Mouse (Mus musculus) midbrain, embryonic 11.5 days (tissue): Measurements from ENCODE around the gene Fam124a. TPM values are rescaled to one million over a fixed set of nuclear protein-coding genes. Genes with fewer than 3 reads are reported as not detected.

Experiments
- ATAC-seq: fragments of 200-750 bp; cut with Nextera tagmentation; 2 replicates; pipeline ENCODE4 v1.8.0; 2017; ENCODE audit warnings: moderate TSS enrichment, moderate library complexity; ENCODE audit not compliant: low FRiP score
- DNase-seq: peaks from one replicate; pipeline ENCODE4 v3.0.0; 2015; ENCODE audit warnings: low spot score; ENCODE audit errors: missing footprints
- H3K27ac ChIP-seq: fragments of 300-500 bp; sonication (generic); 2 replicates; pipeline ENCODE4 v1.5.1; 2014; ENCODE audit warnings: low read depth, low read length
- H3K27me3 ChIP-seq: fragments of 300-500 bp; sonication (generic); 2 replicates; pipeline ENCODE4 v1.6.1; 2014; ENCODE audit warnings: mild to moderate bottlenecking, low read length, moderate library complexity, mixed read lengths; ENCODE audit not compliant: control insufficient read depth, insufficient read depth
- H3K36me3 ChIP-seq: fragments of 300-500 bp; sonication (generic); 2 replicates; pipeline ENCODE4 v1.6.1; 2014; ENCODE audit warnings: mild to moderate bottlenecking, low read length, moderate library complexity, mixed read lengths; ENCODE audit not compliant: control insufficient read depth, insufficient read depth
- H3K4me1 ChIP-seq: fragments of 300-500 bp; sonication (generic); 2 replicates; pipeline ENCODE4 v1.6.1; 2014; ENCODE audit warnings: low read length; ENCODE audit not compliant: control insufficient read depth, insufficient read depth
- H3K4me2 ChIP-seq: fragments of 300-500 bp; sonication (generic); 2 replicates; pipeline ENCODE4 v1.6.1; 2014; ENCODE audit warnings: mild to moderate bottlenecking, moderate library complexity
- H3K4me3 ChIP-seq: fragments of 300-500 bp; sonication (generic); 2 replicates; pipeline ENCODE4 v1.5.1; 2014; ENCODE audit warnings: low read depth, low read length
- H3K9ac ChIP-seq: fragments of 300-500 bp; sonication (generic); 2 replicates; pipeline ENCODE4 v1.6.1; 2014; ENCODE audit warnings: low read length
- H3K9me3 ChIP-seq: fragments of 300-500 bp; sonication (generic); 2 replicates; pipeline ENCODE4 v1.6.1; 2016; ENCODE audit warnings: low read length; ENCODE audit not compliant: control insufficient read depth
- WGBS: fragments of 180-500 bp; shearing (Covaris S2); extraction: QIAGEN DNeasy Blood & Tissue Kit; methylation state at CpG from one replicate; pipeline ENCODE4 v1.1.7; 2014; 5-methylcytosine and 5-hydroxymethylcytosine counted together
- polyA plus RNA-seq: library from polyadenylated mRNA; unstranded; fragments of >200 nt; fragmentation: Nextera tagmentation; extraction: Ambion mirVana; gene quantifications from 2 replicates; pipeline ENCODE4 v1.2.1, GENCODE M21; 2014

The Fam124a gene
- polyA plus RNA-seq, 1 experiment from 2014 or later, result 2.6 TPM

DNA sequence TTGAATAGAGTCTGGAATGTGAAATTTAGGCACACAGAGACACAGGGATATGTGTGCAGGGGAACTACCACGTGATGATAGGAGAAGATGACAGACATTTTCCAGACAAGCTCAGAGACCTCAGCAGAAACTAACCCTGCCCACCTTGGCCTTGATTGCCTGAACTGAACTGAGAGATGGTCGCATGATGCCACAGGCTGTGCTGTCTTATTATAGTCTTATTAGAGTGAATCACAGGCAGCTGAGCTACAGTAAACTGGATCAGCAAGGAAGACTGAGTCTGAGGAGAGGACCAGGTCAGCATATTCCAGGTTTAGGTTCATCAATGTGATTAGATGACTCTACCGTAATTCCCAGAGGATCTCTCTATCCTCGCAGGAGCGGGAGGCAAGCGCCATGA is 9.2 kb upstream of the Fam124a start:
- H3K36me3 ChIP-seq, result no peaks in the 10 kb centered on the region
- WGBS, result 87% methylated on average over 6 of the region's 6 CpGs
- H3K4me3 ChIP-seq, result no peak overlapping the region
- ATAC-seq, result no peak
- no peaks in the 10 kb centered on the region for H3K27me3 ChIP-seq
- no peak overlapping the region for H3K27ac ChIP-seq
- H3K4me2 ChIP-seq, result no peak overlapping the region
- no peak overlapping the region for H3K9ac ChIP-seq
- no peaks in the 10 kb centered on the region for H3K9me3 ChIP-seq
- peaks cover 7% of the 10 kb centered on the region for H3K4me1 ChIP-seq
- peak; percentile 54 for DNase-seq

DNA sequence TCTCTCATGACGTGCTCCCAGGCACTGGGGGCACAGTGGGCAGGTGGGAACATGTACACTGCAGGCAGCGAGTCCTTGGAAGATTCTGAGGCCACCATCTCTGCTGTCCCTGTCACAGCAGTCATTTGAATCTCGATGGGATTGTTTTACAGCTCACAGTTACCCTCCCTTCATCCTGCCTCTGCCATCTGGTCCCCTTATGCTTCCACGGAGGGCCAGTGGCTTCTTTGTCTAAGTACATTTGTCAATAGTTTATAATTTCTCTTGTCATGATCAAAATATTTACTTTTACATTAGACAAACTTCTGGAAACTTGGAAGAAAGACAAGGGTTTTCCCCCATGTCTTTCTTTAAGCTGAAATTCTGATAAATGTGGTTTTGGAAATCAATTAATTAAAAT is 8.8 kb upstream of the Fam124a start:
- no peak overlapping the region for H3K4me3 ChIP-seq
- H3K4me1 ChIP-seq, result peaks cover 7% of the 10 kb centered on the region
- no peak overlapping the region for H3K9ac ChIP-seq
- DNase-seq (peak; percentile 47), ATAC-seq (no peak)
- no peaks in the 10 kb centered on the region for H3K9me3 ChIP-seq
- no peak overlapping the region for H3K27ac ChIP-seq
- 59% methylated on average over 4 of the region's 4 CpGs for WGBS
- no peak overlapping the region for H3K4me2 ChIP-seq
- H3K27me3 ChIP-seq, result no peaks in the 10 kb centered on the region
- no peaks in the 10 kb centered on the region for H3K36me3 ChIP-seq

DNA sequence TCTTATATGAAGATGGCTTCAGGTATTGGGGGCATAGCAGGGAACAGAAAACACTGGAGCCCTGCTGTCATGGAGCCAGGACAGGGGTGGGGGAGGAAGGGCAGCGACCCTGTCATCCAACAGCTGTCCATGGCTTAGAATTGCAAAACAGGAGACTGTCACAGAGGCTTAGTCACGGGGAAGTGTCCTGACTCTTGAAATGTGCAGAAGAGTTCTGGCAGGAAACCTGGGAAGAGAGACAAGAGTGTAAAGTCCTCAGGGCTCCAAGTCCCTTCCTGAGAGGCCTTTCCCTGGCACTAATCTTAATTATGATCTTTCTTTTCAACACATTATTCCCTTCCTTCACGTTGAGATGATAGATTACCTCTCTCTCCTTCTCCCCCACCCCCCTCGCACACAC is 5.4 kb upstream of the Fam124a start:
- no peak for DNase-seq
- H3K9me3 ChIP-seq, result no peaks in the 10 kb centered on the region

DNA sequence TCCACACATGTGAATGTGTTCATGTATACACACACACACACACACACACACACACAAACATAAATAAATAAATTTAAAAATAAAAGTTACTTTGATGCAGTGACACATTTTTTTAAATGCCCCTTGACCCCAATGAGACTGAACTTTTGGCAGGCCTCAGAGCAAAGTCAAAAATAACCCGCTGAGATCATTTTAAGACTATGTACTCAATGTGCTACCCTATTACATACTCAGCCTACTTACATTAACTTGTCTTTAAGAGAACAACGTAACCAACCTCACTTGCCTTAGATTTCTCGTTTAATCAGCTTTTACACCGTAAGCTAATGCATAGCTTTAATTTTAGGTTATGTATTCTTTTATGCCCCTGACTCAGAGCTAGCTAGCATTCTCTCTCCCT is 2.8 kb upstream of the Fam124a start:
- DNase-seq, result peak; percentile 51
- Histone ChIP-seq H3K9ac (no peak overlapping the region), H3K27me3 (peaks cover 13% of the 10 kb centered on the region; the same call in 1 of the 2 replicates), H3K27ac (no peak overlapping the region), H3K4me2 (no peak overlapping the region), H3K4me3 (no peak overlapping the region), H3K36me3 (no peaks in the 10 kb centered on the region), H3K4me1 (peaks cover 7% of the 10 kb centered on the region), H3K9me3 (no peaks in the 10 kb centered on the region)
- ATAC-seq, result no peak
- 95% methylated on average over 4 of the region's 4 CpGs for WGBS

More for the DNA sequence above, 5.4 kb upstream of the Fam124a start:
- H3K4me3 ChIP-seq, result no peak overlapping the region
- WGBS, result 43% methylated on average over 4 of the region's 4 CpGs
- no peak for ATAC-seq
- H3K4me2 ChIP-seq, result no peak overlapping the region
- peaks cover 7% of the 10 kb centered on the region for H3K4me1 ChIP-seq
- peaks cover 9% of the 10 kb centered on the region; the same call in 1 of the 2 replicates for H3K27me3 ChIP-seq
- no peaks in the 10 kb centered on the region for H3K36me3 ChIP-seq
- H3K27ac ChIP-seq, result no peak overlapping the region
- no peak overlapping the region for H3K9ac ChIP-seq

GRCm38 (mm10) chr14:62553786-62554185 is 1.8 kb upstream of the Fam124a start:
- no peak overlapping the region for H3K4me2 ChIP-seq
- H3K4me1 ChIP-seq, result peaks cover 7% of the 10 kb centered on the region
- DNase-seq (peak; percentile 49), ATAC-seq (no peak)
- H3K4me3 ChIP-seq, result no peak overlapping the region
- H3K36me3 ChIP-seq, result no peaks in the 10 kb centered on the region
- H3K9me3 ChIP-seq, result no peaks in the 10 kb centered on the region
- no peak overlapping the region for H3K27ac ChIP-seq
- H3K9ac ChIP-seq, result no peak overlapping the region
- peaks cover 13% of the 10 kb centered on the region; the same call in 1 of the 2 replicates for H3K27me3 ChIP-seq
- WGBS, result 84% methylated on average over 5 of the region's 5 CpGs

GRCm38 (mm10) chr14:62555840-62556810 is 588 bp downstream of the Fam124a start:
- Histone ChIP-seq H3K27ac (no peak overlapping the region), H3K27me3 (peaks cover 13% of the 10 kb centered on the region; the same call in 1 of the 2 replicates), H3K9me3 (no peaks in the 10 kb centered on the region), H3K9ac (peak overlapping the region; percentile 72), H3K4me3 (peak overlapping the region; percentile 61), H3K4me2 (peak overlapping the region; percentile 94), H3K36me3 (no peaks in the 10 kb centered on the region), H3K4me1 (no peaks in the 10 kb centered on the region)
- peak; percentile 78; the same call in 1 of the 2 replicates for ATAC-seq
- DNase-seq, result peak; percentile 94
- WGBS, result 11% methylated on average over 38 of the region's 38 CpGs

DNA sequence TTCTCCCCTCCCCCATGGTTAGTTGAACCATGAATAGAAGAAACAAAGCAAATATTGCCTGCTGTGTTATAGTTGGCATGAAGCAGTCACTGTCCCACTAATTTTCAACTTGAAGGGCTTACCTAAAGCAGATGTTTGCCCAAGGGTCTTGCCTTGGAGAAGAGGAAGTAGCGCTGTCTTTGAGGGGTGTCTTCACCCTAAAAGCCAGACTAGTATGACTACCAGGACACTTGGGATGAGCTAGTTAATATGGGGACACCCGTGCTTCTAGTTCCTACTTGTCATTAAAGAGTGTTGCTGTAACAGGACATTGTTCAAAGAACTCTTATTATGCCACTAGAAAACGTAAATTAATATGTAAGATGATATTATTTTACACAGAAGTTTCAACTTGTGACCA is 1.6 kb downstream of the Fam124a start:
- Histone ChIP-seq H3K9ac (no peak overlapping the region), H3K4me3 (no peak overlapping the region), H3K27me3 (peaks cover 13% of the 10 kb centered on the region; the same call in 1 of the 2 replicates), H3K36me3 (no peaks in the 10 kb centered on the region), H3K27ac (no peak overlapping the region), H3K4me2 (no peak overlapping the region), H3K9me3 (no peaks in the 10 kb centered on the region), H3K4me1 (peaks cover 2% of the 10 kb centered on the region; the same call in 1 of the 2 replicates)
- ATAC-seq (no peak), DNase-seq (peak; percentile 69)
- WGBS, result 86% methylated on average over 3 of the region's 3 CpGs

DNA sequence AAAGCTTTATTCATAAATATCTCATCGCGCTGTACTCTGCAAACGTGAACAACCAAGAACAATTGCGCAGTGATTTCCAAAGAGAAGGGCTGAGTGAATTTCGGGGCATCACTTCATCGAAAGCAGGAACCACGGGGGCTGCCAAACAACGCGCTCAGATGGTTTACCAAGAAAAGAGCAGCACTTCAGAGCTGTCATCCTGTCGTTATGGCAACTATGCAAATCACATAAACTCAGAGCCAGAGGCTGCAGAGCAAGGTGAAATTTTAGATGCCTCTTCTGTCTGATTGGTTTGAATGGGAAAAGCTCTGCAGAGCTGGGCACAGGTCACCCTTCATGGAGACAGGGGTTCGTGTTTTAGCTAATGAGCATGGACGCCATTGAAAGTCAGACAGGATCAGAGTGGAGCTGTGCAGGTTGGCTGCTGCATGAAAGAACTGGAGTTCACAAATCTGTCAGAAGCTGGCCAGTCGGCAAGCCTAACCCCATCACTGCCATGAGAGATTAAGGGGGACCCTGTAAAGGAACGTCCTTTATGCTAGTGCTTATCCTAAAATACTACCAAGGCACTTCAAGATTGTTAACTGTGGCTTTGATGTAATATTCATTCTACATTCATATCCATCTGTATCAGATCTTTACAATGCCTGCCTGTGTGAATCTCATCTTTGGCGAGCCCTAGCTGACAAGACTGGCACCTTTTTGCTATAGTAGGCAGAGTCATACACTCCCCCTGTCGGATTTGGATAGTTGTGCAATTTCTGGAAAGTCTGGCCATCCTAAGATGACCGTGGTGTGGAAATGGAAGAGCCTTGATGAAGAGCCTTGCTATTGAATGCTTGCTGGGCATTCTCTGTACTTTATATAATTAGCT is 6.6 kb downstream of the Fam124a start:
- Histone ChIP-seq H3K27me3 (no peaks in the 10 kb centered on the region; the same call in 1 of the 2 replicates), H3K9ac (no peak overlapping the region), H3K9me3 (no peaks in the 10 kb centered on the region), H3K4me2 (no peak overlapping the region), H3K36me3 (no peaks in the 10 kb centered on the region), H3K27ac (no peak overlapping the region), H3K4me1 (peaks cover 3% of the 10 kb centered on the region; the same call in 1 of the 2 replicates), H3K4me3 (no peak overlapping the region)
- DNase-seq (no peak), ATAC-seq (no peak)
- 57% methylated on average over 17 of the region's 17 CpGs for WGBS
